Mouse (Mus musculus) kidney, adult 8-10 months (tissue): Measurements from ENCODE around the gene Nav1.

Experiments
- DNase-seq, 2 experiments: peaks; one replicate each; pipeline ENCODE4 v3.0.0; 2022

The Nav1 gene

GRCm38 (mm10) chr1:135607019-135607418 lies at the start of gene Nav1:
TSS of gene Nav1 (minus strand) at chr1:135607295.
- no peak for DNase-seq

- DNase-seq, result no peak
Measured at GRCm38 (mm10) chr1:135653909-135654308, 46.8 kb upstream of the Nav1 start.

GRCm38 (mm10) chr1:135645459-135646195 lies 38.5 kb upstream of the Nav1 start:
- DNase-seq, result no peak

GRCm38 (mm10) chr1:135644110-135644509 lies 37.0 kb upstream of the Nav1 start:
- DNase-seq, result no peak

GRCm38 (mm10) chr1:135643691-135644090 lies 36.6 kb upstream of the Nav1 start:
- no peak for DNase-seq

- DNase-seq, result no peak
Measured at GRCm38 (mm10) chr1:135639853-135640252, 32.8 kb upstream of the Nav1 start.

- no peak for DNase-seq
Measured at GRCm38 (mm10) chr1:135639093-135639492, 32.0 kb upstream of the Nav1 start.

GRCm38 (mm10) chr1:135637574-135638008 lies 30.5 kb upstream of the Nav1 start:
- DNase-seq, result no peak

- no peak for DNase-seq
Measured at GRCm38 (mm10) chr1:135636111-135636511, 29.0 kb upstream of the Nav1 start.

- DNase-seq, result no peak
Measured at GRCm38 (mm10) chr1:135635323-135636064, 28.4 kb upstream of the Nav1 start.

- peak in 1 of 2 experiments; percentile 44 for DNase-seq
Measured at GRCm38 (mm10) chr1:135634791-135635190, 27.7 kb upstream of the Nav1 start.

- no peak for DNase-seq
Measured at GRCm38 (mm10) chr1:135633884-135634283, 26.8 kb upstream of the Nav1 start.

GRCm38 (mm10) chr1:135633478-135633877 lies 26.4 kb upstream of the Nav1 start:
- no peak for DNase-seq

- no peak for DNase-seq
Measured at GRCm38 (mm10) chr1:135632199-135632598, 25.1 kb upstream of the Nav1 start.

- peak; percentile 86 to 88 for DNase-seq
Measured at GRCm38 (mm10) chr1:135631515-135631914, 24.4 kb upstream of the Nav1 start.

- no peak for DNase-seq
Measured at GRCm38 (mm10) chr1:135629846-135630245, 22.8 kb upstream of the Nav1 start.

GRCm38 (mm10) chr1:135626218-135626617 lies 19.1 kb upstream of the Nav1 start:
- no peak for DNase-seq

- no peak for DNase-seq
Measured at GRCm38 (mm10) chr1:135625741-135626140, 18.6 kb upstream of the Nav1 start.

- DNase-seq, result no peak
Measured at GRCm38 (mm10) chr1:135624646-135625045, 17.6 kb upstream of the Nav1 start.

GRCm38 (mm10) chr1:135623136-135623535 lies 16.0 kb upstream of the Nav1 start:
- no peak for DNase-seq

GRCm38 (mm10) chr1:135621307-135621706 lies 14.2 kb upstream of the Nav1 start:
- no peak for DNase-seq

- no peak for DNase-seq
Measured at GRCm38 (mm10) chr1:135619932-135620391, 12.9 kb upstream of the Nav1 start.

GRCm38 (mm10) chr1:135619130-135619529 lies 12.0 kb upstream of the Nav1 start:
- no peak for DNase-seq

- no peak for DNase-seq
Measured at GRCm38 (mm10) chr1:135617344-135617743, 10.2 kb upstream of the Nav1 start.
